Mouse (Mus musculus) testis, adult 10 weeks (tissue): ENCODE results near the gene Pon2. TPM values are rescaled to one million over a fixed set of nuclear protein-coding genes. Genes with fewer than 3 reads are reported as not detected.

Experiments used
- polyA plus RNA-seq: library from polyadenylated mRNA; stranded (reverse); fragments of 350-450 nt; fragmentation: Illumina TruSeq; extraction: RNeasy Lipid Tissue Mini Kit (QIAGEN cat#74804); gene quantifications from one replicate; pipeline ENCODE4 v1.2.3, GENCODE M21; 2014; ENCODE audit warnings: low read depth, low replicate concordance

The Pon2 gene
- polyA plus RNA-seq = 61.3 TPM

GRCm38 (mm10) chr6:5298092-5298554, at the start of gene Pon2:
Pon2 (minus strand) TSS chr6:5298455.

GRCm38 (mm10) chr6:5255722-5256451, 42.4 kb downstream of the Pon2 start, which contains the start of gene Pon3:
Pon3 (minus strand) TSS chr6:5256286.

Other genes starting within 250 kb of the Pon2 start
- gene Pon1, start 104.5 kb downstream of the Pon2 start, polyA plus RNA-seq = not detected
- gene Pon3, start 42.2 kb downstream of the Pon2 start, polyA plus RNA-seq = 22.8 TPM
- gene Asb4, start 84.9 kb upstream of the Pon2 start, polyA plus RNA-seq = 55.4 TPM
- 2.2 TPM for gene Pdk4, start 197.9 kb upstream of the Pon2 start, polyA plus RNA-seq